Comparison of ENCODE assay signal across 8 mouse cellular contexts in genomic region chr17:13760675-13761178, GRCm38 (mm10). TPM values are rescaled to one million over a fixed set of nuclear protein-coding genes. Genes with fewer than 3 reads are reported as not detected.
DNase-seq lines count a peak whose midpoint lies in the region; ATAC-seq and TF ChIP-seq lines count a peak whose summit lies in the region.

No protein-coding gene starts in this region.

- 6% methylated on average over 35 of the region's 72 CpGs for WGBS in hindbrain, postnatal 0 days
- WGBS in midbrain, embryonic 11.5 days: 1% methylated on average over 26 of the region's 72 CpGs

- no peak for TF ChIP-seq CTCF in hindbrain, postnatal 0 days (IDR thresholded peaks at IDR 0.05; ENCODE audit: low read depth)

- peak overlapping the region; percentile 95 for H3K4me3 ChIP-seq in hindbrain, postnatal 0 days (ENCODE audit: low read length)
- H3K4me3 ChIP-seq in midbrain, embryonic 11.5 days (ENCODE audit: low read depth, low read length): peak overlapping the region; percentile 95

- no peaks in the 10 kb centered on the region for H3K27me3 ChIP-seq in hindbrain, postnatal 0 days (ENCODE audit: insufficient read depth, low read length)
- H3K27me3 ChIP-seq in midbrain, embryonic 11.5 days (ENCODE audit: control insufficient read depth, insufficient read depth, low read length): no peaks in the 10 kb centered on the region

- peak; percentile 49 for DNase-seq in cerebellum, adult 9-10 months
- peak; percentile 33 for DNase-seq in thymus, postnatal 14 days
- no peak for DNase-seq in thymus, postnatal 10 days (ENCODE audit: low spot score in 2 of 2)
- DNase-seq in hindbrain, postnatal 0 days (ENCODE audit: low spot score): peak; percentile 47
- DNase-seq in midbrain, embryonic 11.5 days (ENCODE audit: low spot score, missing footprints): peak; percentile 87
- DNase-seq in spleen, postnatal 10 days (ENCODE audit: low spot score in 2 of 2): no peak
- DNase-seq in cerebellum, adult 8-10 months: no peak

- H3K36me3 ChIP-seq in hindbrain, postnatal 0 days (ENCODE audit: insufficient read depth, low read length): no peaks in the 10 kb centered on the region
- H3K36me3 ChIP-seq in midbrain, embryonic 11.5 days (ENCODE audit: control insufficient read depth, insufficient read depth, low read length): no peaks in the 10 kb centered on the region

- H3K4me2 ChIP-seq in hindbrain, postnatal 0 days (ENCODE audit: low read depth, low read length): peak overlapping the region; percentile 87
- H3K4me2 ChIP-seq in midbrain, embryonic 11.5 days: peak overlapping the region; percentile 99

- H3K9me3 ChIP-seq in hindbrain, postnatal 0 days (ENCODE audit: low read length): no peaks in the 10 kb centered on the region
- no peaks in the 10 kb centered on the region for H3K9me3 ChIP-seq in midbrain, embryonic 11.5 days (ENCODE audit: control insufficient read depth, low read length)

- H3K4me1 ChIP-seq in hindbrain, postnatal 0 days (ENCODE audit: insufficient read depth, low read length): no peaks in the 10 kb centered on the region
- H3K4me1 ChIP-seq in midbrain, embryonic 11.5 days (ENCODE audit: control insufficient read depth, insufficient read depth, low read length): peaks cover 12% of the 10 kb centered on the region

- no peak; the same call in none of the 2 replicates for ATAC-seq in cerebellum, adult (ENCODE audit: insufficient number of reproducible peaks, low FRiP score, low TSS enrichment)
- ATAC-seq in hindbrain, postnatal 0 days: peak; percentile 30
- ATAC-seq in midbrain, embryonic 11.5 days (ENCODE audit: low FRiP score): peak; percentile 68

- H3K9ac ChIP-seq in hindbrain, postnatal 0 days (replicated peaks; ENCODE audit: low read length): peak overlapping the region; percentile 97
- peak overlapping the region; percentile 92 for H3K9ac ChIP-seq in midbrain, embryonic 11.5 days (ENCODE audit: low read length)

- peak overlapping the region; percentile 98 for H3K27ac ChIP-seq in hindbrain, postnatal 0 days
- peak overlapping the region; percentile 94 for H3K27ac ChIP-seq in midbrain, embryonic 11.5 days (ENCODE audit: low read depth, low read length)

RNA-seq across cellular contexts. Expression of gene Afdn, which starts 0.4 kb away (rescaled TPM):
- total RNA-seq in hindbrain, postnatal 0 days (2014; rRNA removed): 78.9 and 84.2 TPM in 2 replicates
- 127 and 130 TPM in 2 replicates for polyA plus RNA-seq in hindbrain, postnatal 0 days (2015; fragmentation: Nextera tagmentation; extraction: Ambion mirVana)
- 117 and 123 TPM in 2 replicates for polyA plus RNA-seq in midbrain, embryonic 11.5 days (2014; fragmentation: Nextera tagmentation; extraction: Ambion mirVana)

RNA-seq across cellular contexts. Expression of gene Tcte2, which starts 0.9 kb away (rescaled TPM):
- 18.7 and 21.3 TPM in 2 replicates for total RNA-seq in hindbrain, postnatal 0 days (2014; rRNA removed)
- 9.8 and 11.1 TPM in 2 replicates for polyA plus RNA-seq in hindbrain, postnatal 0 days (2015; fragmentation: Nextera tagmentation; extraction: Ambion mirVana)
- 5.6 and 5.8 TPM in 2 replicates for polyA plus RNA-seq in midbrain, embryonic 11.5 days (2014; fragmentation: Nextera tagmentation; extraction: Ambion mirVana)

Comparison
In these comparisons a context has a peak if more than half of its experiments do, and no peak if none do; other contexts are left out.
1. DNase-seq: peak in cerebellum, adult 9-10 months (single experiment), thymus, postnatal 14 days (single experiment), hindbrain, postnatal 0 days (single experiment) and midbrain, embryonic 11.5 days (single experiment); none in thymus, postnatal 10 days (0 of 2), spleen, postnatal 10 days (0 of 2) and cerebellum, adult 8-10 months (single experiment).